Mouse (Mus musculus) MEL-GATA-1-ER (cell line): ENCODE measurements around the gene Rasl10a.
A peak's percentile ranks its signal among the peaks of the same experiment; 100 is the strongest.
"Not testable (repeated sequence)": the region's sequence is repeated elsewhere in the genome, so short reads cannot be mapped to it uniquely, and the experiment has no call there.

Experiments
- DNase-seq: peaks from one replicate; pipeline ENCODE4 v3.0.0-alpha.2; 2012; ENCODE audit warnings: low read depth; ENCODE audit errors: extremely low read depth

Gene Rasl10a

GRCm38 (mm10) chr11:5074882-5075281 is 17.0 kb downstream of the Rasl10a start:
- DNase-seq = no peak

- DNase-seq = no peak
Measured at GRCm38 (mm10) chr11:5075760-5076159, 17.8 kb downstream of the Rasl10a start.

- not testable (repeated sequence) for DNase-seq
Measured at GRCm38 (mm10) chr11:5076843-5077242, 18.9 kb downstream of the Rasl10a start.

GRCm38 (mm10) chr11:5089147-5089546 is 31.2 kb downstream of the Rasl10a start:
- DNase-seq = no peak

GRCm38 (mm10) chr11:5091706-5092105 is 33.8 kb downstream of the Rasl10a start:
- no peak for DNase-seq

GRCm38 (mm10) chr11:5095877-5096276 is 37.9 kb downstream of the Rasl10a start:
- DNase-seq = no peak

GRCm38 (mm10) chr11:5096480-5097020 is 38.6 kb downstream of the Rasl10a start:
- no peak for DNase-seq

- peak; percentile 67 for DNase-seq
Measured at GRCm38 (mm10) chr11:5098035-5098735, 40.3 kb downstream of the Rasl10a start.

- peak; percentile 78 for DNase-seq
Measured at GRCm38 (mm10) chr11:5098736-5099542, 41.0 kb downstream of the Rasl10a start, which contains the start of the genes Rhbdd3 and Ewsr1. TSS of gene Rhbdd3 (plus strand) at chr11:5098926. TSS of gene Ewsr1 (minus strand) at chr11:5099266.

- DNase-seq = peak; percentile 76
Measured at GRCm38 (mm10) chr11:5099576-5100183, 41.8 kb downstream of the Rasl10a start.

- DNase-seq = no peak
Measured at GRCm38 (mm10) chr11:5100283-5100682, 42.4 kb downstream of the Rasl10a start.

- DNase-seq = no peak
Measured at GRCm38 (mm10) chr11:5100801-5101200, 42.9 kb downstream of the Rasl10a start.

- DNase-seq = no peak
Measured at GRCm38 (mm10) chr11:5101641-5102040, 43.7 kb downstream of the Rasl10a start.

- DNase-seq = peak; percentile 85
Measured at GRCm38 (mm10) chr11:5102384-5102783, 44.5 kb downstream of the Rasl10a start.

- no peak for DNase-seq
Measured at GRCm38 (mm10) chr11:5103986-5104509, 46.1 kb downstream of the Rasl10a start.

- no peak for DNase-seq
Measured at GRCm38 (mm10) chr11:5109441-5109840, 51.5 kb downstream of the Rasl10a start.
